Mouse (Mus musculus) testis, adult 2 months (tissue): ENCODE data around the gene Soga1.

Experiments
- CTCF ChIP-seq: fragments of 200-500 bp; IDR thresholded peaks from 2 replicates; pipeline ENCODE4 v1.5.1; 2012; ENCODE audit warnings: low read depth, mild to moderate bottlenecking, inconsistent platforms, low read length, moderate library complexity; ENCODE audit not compliant: control insufficient read depth, insufficient read depth, insufficient replicate concordance
- POLR2A ChIP-seq: fragments of 200-500 bp; IDR thresholded peaks from 2 replicates; pipeline ENCODE4 v1.6.1; 2012; ENCODE audit warnings: low read depth, mild to moderate bottlenecking, inconsistent platforms, low read length, moderate library complexity; ENCODE audit not compliant: control insufficient read depth

DNA sequence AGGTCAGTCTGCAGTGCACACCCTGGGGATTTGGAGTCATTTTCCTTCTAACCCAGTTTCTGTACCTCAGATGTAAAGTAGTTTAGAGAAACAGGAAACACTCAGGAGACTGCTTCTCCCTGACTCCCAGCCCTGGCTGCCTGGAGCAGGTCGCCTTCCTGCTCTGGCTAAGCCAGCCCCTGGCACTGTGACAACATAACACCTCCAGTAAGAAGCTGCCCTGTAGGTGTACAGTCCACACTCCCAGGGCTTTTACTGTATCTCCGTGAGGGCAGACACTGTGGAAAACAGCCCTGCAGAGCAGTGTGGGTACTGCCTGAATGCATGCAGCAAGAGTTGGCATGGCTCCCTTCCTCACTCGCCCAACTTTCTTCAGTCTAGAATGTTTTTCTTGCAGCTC lies 3.4 kb downstream of the Soga1 start:
- TF ChIP-seq POLR2A (no peak), CTCF (no peak)
